ENCODE assay signal across 7 mouse cellular contexts in genomic region chr19:5964804-5965203, GRCm38 (mm10). TPM values are rescaled to one million over a fixed set of nuclear protein-coding genes. Genes with fewer than 3 reads are reported as not detected.
DNase-seq lines count a peak whose midpoint lies in the region; ATAC-seq lines count a peak whose summit lies in the region.

No protein-coding gene starts in this region.

- H3K4me3 ChIP-seq in lung, embryonic 15.5 days = peak overlapping the region; percentile 72
- H3K4me3 ChIP-seq in forebrain, embryonic 10.5 days = peak overlapping the region; percentile 82
- H3K4me3 ChIP-seq in limb, embryonic 12.5 days (replicated peaks) = peak overlapping the region; percentile 74

- no peaks in the 10 kb centered on the region; the same call in 1 of the 2 replicates for H3K36me3 ChIP-seq in lung, embryonic 15.5 days
- peaks cover 25% of the 10 kb centered on the region for H3K36me3 ChIP-seq in forebrain, embryonic 10.5 days (replicated peaks)
- peaks cover 18% of the 10 kb centered on the region for H3K36me3 ChIP-seq in limb, embryonic 12.5 days
- H3K36me3 ChIP-seq in splenic B cell, adult 2 months (ENCODE audit: control insufficient read depth, insufficient read depth, low read length, poor library complexity, severe bottlenecking) = no peaks in the 10 kb centered on the region

- DNase-seq in lung, adult 18-20 months = no peak
- DNase-seq in forebrain, embryonic 10.5 days (ENCODE audit: extremely low spot score, low spot score) = no peak
- DNase-seq in splenic B cell, adult 2 months (ENCODE audit: low read depth, low spot score) = peak; percentile 18
- DNase-seq in left cerebral cortex, adult 11 months (ENCODE audit: low spot score) = no peak
- no peak for DNase-seq in right cerebral cortex, postnatal 4 days

- WGBS in lung, embryonic 15.5 days = 82% methylated on average over 2 of the region's 2 CpGs
- WGBS in forebrain, embryonic 10.5 days = 79% methylated on average over 2 of the region's 2 CpGs
- 81% methylated on average over 2 of the region's 2 CpGs for WGBS in limb, embryonic 12.5 days

- no peak for ATAC-seq in lung, embryonic 15.5 days (ENCODE audit: borderline replicate concordance, extremely low read depth, low FRiP score, low TSS enrichment)
- no peak for ATAC-seq in limb, embryonic 12.5 days (ENCODE audit: insufficient number of reproducible peaks, insufficient read depth, low FRiP score, low TSS enrichment, low read depth)

- H3K27me3 ChIP-seq in lung, embryonic 15.5 days = no peaks in the 10 kb centered on the region
- H3K27me3 ChIP-seq in forebrain, embryonic 10.5 days (ENCODE audit: poor library complexity, severe bottlenecking) = no peaks in the 10 kb centered on the region
- no peaks in the 10 kb centered on the region for H3K27me3 ChIP-seq in limb, embryonic 12.5 days
- no peaks in the 10 kb centered on the region for H3K27me3 ChIP-seq in splenic B cell, adult 2 months (ENCODE audit: control insufficient read depth, insufficient read depth, low read length, poor library complexity, severe bottlenecking)

- peak overlapping the region; percentile 81 for H3K4me2 ChIP-seq in lung, embryonic 15.5 days
- peak overlapping the region; percentile 81 for H3K4me2 ChIP-seq in limb, embryonic 12.5 days

- H3K9ac ChIP-seq in lung, embryonic 15.5 days = peak overlapping the region; percentile 79
- H3K9ac ChIP-seq in limb, embryonic 12.5 days (replicated peaks) = 0 out of 2 replicates have a peak overlapping the region, but pooled peaks have one; percentile 40

- H3K4me1 ChIP-seq in lung, embryonic 15.5 days = peaks cover 26% of the 10 kb centered on the region
- peaks cover 37% of the 10 kb centered on the region for H3K4me1 ChIP-seq in forebrain, embryonic 10.5 days
- peaks cover 32% of the 10 kb centered on the region for H3K4me1 ChIP-seq in limb, embryonic 12.5 days (replicated peaks)

- H3K27ac ChIP-seq in lung, embryonic 15.5 days = no peak overlapping the region
- H3K27ac ChIP-seq in forebrain, embryonic 10.5 days = peak overlapping the region; percentile 92; the same call in 1 of the 2 replicates
- 0 out of 2 replicates have a peak overlapping the region, but pooled peaks have one; percentile 9 for H3K27ac ChIP-seq in limb, embryonic 12.5 days

- H3K9me3 ChIP-seq in lung, embryonic 15.5 days = no peaks in the 10 kb centered on the region
- no peaks in the 10 kb centered on the region for H3K9me3 ChIP-seq in forebrain, embryonic 10.5 days
- no peaks in the 10 kb centered on the region for H3K9me3 ChIP-seq in limb, embryonic 12.5 days

RNA-seq across cellular contexts. Expression of gene Pola2, which starts 0.8 kb away (rescaled TPM):
- polyA plus RNA-seq in lung, embryonic 15.5 days (2015; fragmentation: Nextera tagmentation; extraction: Ambion mirVana) = 72.3 and 75.3 TPM in 2 replicates
- polyA plus RNA-seq in forebrain, embryonic 10.5 days (2016; fragmentation: Nextera tagmentation; extraction: Ambion mirVana) = 122 and 126 TPM in 2 replicates
- polyA plus RNA-seq in limb, embryonic 12.5 days (2016; fragmentation: Nextera tagmentation; extraction: Ambion mirVana) = 91.5 and 91.9 TPM in 2 replicates

RNA-seq across cellular contexts. Expression of gene Slc22a20, which starts 21.1 kb away (rescaled TPM):
- not detected in 2 replicates for polyA plus RNA-seq in lung, embryonic 15.5 days (2015; fragmentation: Nextera tagmentation; extraction: Ambion mirVana)
- polyA plus RNA-seq in forebrain, embryonic 10.5 days (2016; fragmentation: Nextera tagmentation; extraction: Ambion mirVana) = not detected in 2 replicates
- not detected in 2 replicates for polyA plus RNA-seq in limb, embryonic 12.5 days (2016; fragmentation: Nextera tagmentation; extraction: Ambion mirVana)

RNA-seq across cellular contexts. Expression of gene Cdc42ep2, which starts 40.2 kb away (rescaled TPM):
- 12.0 and 14.1 TPM in 2 replicates for polyA plus RNA-seq in lung, embryonic 15.5 days (2015; fragmentation: Nextera tagmentation; extraction: Ambion mirVana)
- 1.1 and 1.5 TPM in 2 replicates for polyA plus RNA-seq in forebrain, embryonic 10.5 days (2016; fragmentation: Nextera tagmentation; extraction: Ambion mirVana)
- 2.7 and 3.0 TPM in 2 replicates for polyA plus RNA-seq in limb, embryonic 12.5 days (2016; fragmentation: Nextera tagmentation; extraction: Ambion mirVana)

RNA-seq across cellular contexts. Expression of gene Capn1, which starts 50.9 kb away (rescaled TPM):
- polyA plus RNA-seq in lung, embryonic 15.5 days (2015; fragmentation: Nextera tagmentation; extraction: Ambion mirVana) = 8.8 and 11.6 TPM in 2 replicates
- polyA plus RNA-seq in forebrain, embryonic 10.5 days (2016; fragmentation: Nextera tagmentation; extraction: Ambion mirVana) = 2.5 and 3.0 TPM in 2 replicates
- 7.0 and 7.7 TPM in 2 replicates for polyA plus RNA-seq in limb, embryonic 12.5 days (2016; fragmentation: Nextera tagmentation; extraction: Ambion mirVana)

RNA-seq across cellular contexts. Expression of gene Dpf2, which starts 52.0 kb away (rescaled TPM):
- 142 and 147 TPM in 2 replicates for polyA plus RNA-seq in lung, embryonic 15.5 days (2015; fragmentation: Nextera tagmentation; extraction: Ambion mirVana)
- 246 and 247 TPM in 2 replicates for polyA plus RNA-seq in forebrain, embryonic 10.5 days (2016; fragmentation: Nextera tagmentation; extraction: Ambion mirVana)
- 192 and 199 TPM in 2 replicates for polyA plus RNA-seq in limb, embryonic 12.5 days (2016; fragmentation: Nextera tagmentation; extraction: Ambion mirVana)
